Mouse (Mus musculus): ENCODE data around the gene Ralgapa2. TPM values are rescaled to one million over a fixed set of nuclear protein-coding genes. Genes with fewer than 3 reads are reported as not detected.

Gene Ralgapa2
- polyA plus RNA-seq, 1 experiment from 2014 or later, result 17.0 TPM

- no peak overlapping the region for H3K4me3 ChIP-seq (replicated peaks)
- no peaks in the 10 kb centered on the region for H3K36me3 ChIP-seq (replicated peaks)
- 88% methylated on average over 4 of the region's 4 CpGs for WGBS
- no peaks in the 10 kb centered on the region for H3K27me3 ChIP-seq
- H3K9ac ChIP-seq, result no peak overlapping the region
- no peak for ATAC-seq (ENCODE audit: low FRiP score)
- H3K4me2 ChIP-seq, result no peak overlapping the region
- no peak overlapping the region for H3K27ac ChIP-seq
- no peaks in the 10 kb centered on the region for H3K9me3 ChIP-seq
- no peaks in the 10 kb centered on the region for H3K4me1 ChIP-seq
Measured at GRCm38 (mm10) chr2:146524685-146525415, 12.7 kb upstream of the Ralgapa2 start.

GRCm38 (mm10) chr2:146516894-146517293 lies 4.8 kb upstream of the Ralgapa2 start:
- H3K36me3 ChIP-seq (replicated peaks), result no peaks in the 10 kb centered on the region
- WGBS, result 82% methylated on average over 2 of the region's 2 CpGs
- no peak overlapping the region for H3K4me3 ChIP-seq (replicated peaks)
- no peak overlapping the region for H3K4me2 ChIP-seq
- no peak overlapping the region for H3K9ac ChIP-seq
- no peaks in the 10 kb centered on the region; the same call in 1 of the 2 replicates for H3K4me1 ChIP-seq
- ATAC-seq (ENCODE audit: low FRiP score), result no peak
- H3K9me3 ChIP-seq, result no peaks in the 10 kb centered on the region
- no peaks in the 10 kb centered on the region for H3K27me3 ChIP-seq
- H3K27ac ChIP-seq, result no peak overlapping the region

GRCm38 (mm10) chr2:146515081-146515480 lies 2.9 kb upstream of the Ralgapa2 start:
- Histone ChIP-seq H3K27me3 (no peaks in the 10 kb centered on the region), H3K36me3 (replicated peaks) (no peaks in the 10 kb centered on the region), H3K4me3 (replicated peaks) (no peak overlapping the region), H3K9ac (no peak overlapping the region), H3K27ac (no peak overlapping the region), H3K4me1 (peaks cover 10% of the 10 kb centered on the region), H3K9me3 (no peaks in the 10 kb centered on the region), H3K4me2 (no peak overlapping the region)
- ATAC-seq (ENCODE audit: low FRiP score), result no peak
- 77% methylated on average over 2 of the region's 2 CpGs for WGBS

- no peak overlapping the region; the same call in 1 of the 2 replicates for H3K4me3 ChIP-seq (replicated peaks)
- no peak overlapping the region for H3K4me2 ChIP-seq
- no peaks in the 10 kb centered on the region for H3K9me3 ChIP-seq
- H3K27ac ChIP-seq, result no peak overlapping the region
- WGBS, result 84% methylated on average over 2 of the region's 2 CpGs
- peaks cover 16% of the 10 kb centered on the region for H3K4me1 ChIP-seq
- no peaks in the 10 kb centered on the region for H3K36me3 ChIP-seq (replicated peaks)
- H3K9ac ChIP-seq, result no peak overlapping the region
- no peaks in the 10 kb centered on the region for H3K27me3 ChIP-seq
- ATAC-seq (ENCODE audit: low FRiP score), result peak; percentile 5
Measured at GRCm38 (mm10) chr2:146512581-146512920, 407 bp upstream of the Ralgapa2 start.

GRCm38 (mm10) chr2:146511401-146511865 lies 711 bp downstream of the Ralgapa2 start:
- ATAC-seq (ENCODE audit: low FRiP score), result peak; percentile 69
- 1% methylated on average over 22 of the region's 22 CpGs for WGBS
- H3K36me3 ChIP-seq (replicated peaks), result no peaks in the 10 kb centered on the region

GRCm38 (mm10) chr2:146510780-146511179 lies 1.4 kb downstream of the Ralgapa2 start:
- Histone ChIP-seq H3K9me3 (no peaks in the 10 kb centered on the region), H3K9ac (peak overlapping the region; percentile 94), H3K27ac (no peak overlapping the region), H3K27me3 (no peaks in the 10 kb centered on the region), H3K36me3 (replicated peaks) (no peaks in the 10 kb centered on the region), H3K4me2 (peak overlapping the region; percentile 72), H3K4me3 (replicated peaks) (peak overlapping the region; percentile 87), H3K4me1 (peaks cover 16% of the 10 kb centered on the region)
- no peak for ATAC-seq (ENCODE audit: low FRiP score)
- 5% methylated on average over 1 of the region's 1 CpGs for WGBS

More at GRCm38 (mm10) chr2:146511401-146511865, 711 bp downstream of the Ralgapa2 start:
- Histone ChIP-seq H3K9ac (peak overlapping the region; percentile 94), H3K27ac (peak overlapping the region; percentile 46; the same call in 1 of the 2 replicates), H3K4me1 (peaks cover 16% of the 10 kb centered on the region), H3K4me2 (peak overlapping the region; percentile 72), H3K4me3 (replicated peaks) (peak overlapping the region; percentile 87), H3K9me3 (no peaks in the 10 kb centered on the region), H3K27me3 (no peaks in the 10 kb centered on the region)

- Histone ChIP-seq H3K27ac (no peak overlapping the region), H3K36me3 (replicated peaks) (no peaks in the 10 kb centered on the region)
Measured at GRCm38 (mm10) chr2:146502578-146503311, 9.4 kb downstream of the Ralgapa2 start.

GRCm38 (mm10) chr2:146500067-146500466 lies 12.1 kb downstream of the Ralgapa2 start:
- Histone ChIP-seq H3K27ac (no peak overlapping the region), H3K4me2 (no peak overlapping the region), H3K36me3 (replicated peaks) (no peaks in the 10 kb centered on the region), H3K9ac (no peak overlapping the region), H3K9me3 (no peaks in the 10 kb centered on the region), H3K4me1 (peaks cover 14% of the 10 kb centered on the region), H3K27me3 (no peaks in the 10 kb centered on the region), H3K4me3 (replicated peaks) (no peak overlapping the region)
- WGBS, result 83% methylated on average over 1 of the region's 1 CpGs
- ATAC-seq (ENCODE audit: low FRiP score), result no peak

More at GRCm38 (mm10) chr2:146502578-146503311, 9.4 kb downstream of the Ralgapa2 start:
- H3K4me1 ChIP-seq, result peaks cover 14% of the 10 kb centered on the region
- H3K4me2 ChIP-seq, result no peak overlapping the region
- H3K27me3 ChIP-seq, result no peaks in the 10 kb centered on the region
- peak; percentile 60; the same call in 1 of the 2 replicates for ATAC-seq (ENCODE audit: low FRiP score)
- H3K9ac ChIP-seq, result no peak overlapping the region
- H3K4me3 ChIP-seq (replicated peaks), result no peak overlapping the region
- 74% methylated on average over 9 of the region's 9 CpGs for WGBS
- H3K9me3 ChIP-seq, result no peaks in the 10 kb centered on the region

GRCm38 (mm10) chr2:146499111-146499510 lies 13.0 kb downstream of the Ralgapa2 start:
- Histone ChIP-seq H3K36me3 (replicated peaks) (no peaks in the 10 kb centered on the region), H3K9ac (no peak overlapping the region), H3K4me2 (no peak overlapping the region), H3K4me1 (peaks cover 14% of the 10 kb centered on the region), H3K4me3 (replicated peaks) (no peak overlapping the region), H3K27ac (no peak overlapping the region), H3K9me3 (no peaks in the 10 kb centered on the region), H3K27me3 (no peaks in the 10 kb centered on the region)
- 90% methylated on average over 1 of the region's 1 CpGs for WGBS
- no peak for ATAC-seq (ENCODE audit: low FRiP score)

- Histone ChIP-seq H3K9ac (no peak overlapping the region), H3K27ac (no peak overlapping the region), H3K9me3 (no peaks in the 10 kb centered on the region), H3K4me3 (replicated peaks) (no peak overlapping the region), H3K4me2 (no peak overlapping the region), H3K4me1 (peaks cover 14% of the 10 kb centered on the region), H3K27me3 (no peaks in the 10 kb centered on the region), H3K36me3 (replicated peaks) (no peaks in the 10 kb centered on the region)
- no peak for ATAC-seq (ENCODE audit: low FRiP score)
- WGBS, result 90% methylated on average over 6 of the region's 6 CpGs
Measured at GRCm38 (mm10) chr2:146498298-146498697, 13.8 kb downstream of the Ralgapa2 start.

- H3K27ac ChIP-seq, result no peak overlapping the region
- ATAC-seq (ENCODE audit: low FRiP score), result no peak
- H3K4me2 ChIP-seq, result no peak overlapping the region
- H3K9me3 ChIP-seq, result no peaks in the 10 kb centered on the region
- no peak overlapping the region for H3K4me3 ChIP-seq (replicated peaks)
- no peaks in the 10 kb centered on the region for H3K27me3 ChIP-seq
- H3K9ac ChIP-seq, result no peak overlapping the region
- no peaks in the 10 kb centered on the region for H3K36me3 ChIP-seq (replicated peaks)
- 0 out of 2 replicates have a peak, but pooled peaks cover under 1% of the 10 kb centered on the region for H3K4me1 ChIP-seq
- 42% methylated on average over 1 of the region's 1 CpGs for WGBS
Measured at GRCm38 (mm10) chr2:146496995-146497394, 15.1 kb downstream of the Ralgapa2 start.

- no peak overlapping the region for H3K27ac ChIP-seq
- H3K9ac ChIP-seq, result no peak overlapping the region
- no peak for ATAC-seq (ENCODE audit: low FRiP score)
- no peak overlapping the region for H3K4me3 ChIP-seq (replicated peaks)
- H3K27me3 ChIP-seq, result no peaks in the 10 kb centered on the region
- WGBS, result 69% methylated on average over 9 of the region's 9 CpGs
- no peaks in the 10 kb centered on the region for H3K36me3 ChIP-seq (replicated peaks)
- no peak overlapping the region for H3K4me2 ChIP-seq
- no peaks in the 10 kb centered on the region for H3K4me1 ChIP-seq
- H3K9me3 ChIP-seq, result no peaks in the 10 kb centered on the region
Measured at GRCm38 (mm10) chr2:146495781-146496180, 16.4 kb downstream of the Ralgapa2 start.

All from forebrain, embryonic 12.5 days (tissue).